Mouse (Mus musculus) layer of hippocampus, adult 6 months (tissue): ENCODE results near the gene Rasal2. TPM values are rescaled to one million over a fixed set of nuclear protein-coding genes. Genes with fewer than 3 reads are reported as not detected.

ENCODE experiments used
- long read RNA-seq, 2 experiments: library from polyadenylated mRNA; unstranded; transcript quantifications; one replicate each; pipeline ENCODE4 v2.0.0; 2019 to 2020
- polyA plus RNA-seq: library from polyadenylated mRNA; unstranded; fragments of <200 nt; fragmentation: Nextera tagmentation; gene quantifications from 2 replicates; pipeline ENCODE4 v1.2.3, GENCODE M21; 2021

Gene Rasal2
- 22.2 and 22.5 TPM in 2 replicates for polyA plus RNA-seq
- long read RNA-seq, experiment 1, partial matches to known transcripts = 3 of 24 reads
- long read RNA-seq, experiment 1, other reads (novel, unspliced or antisense) = 18 of 24 reads
- long read RNA-seq, experiment 2, partial matches to known transcripts = 6 of 31 reads
- long read RNA-seq, experiment 2, other reads (novel, unspliced or antisense) = 24 of 31 reads

DNA sequence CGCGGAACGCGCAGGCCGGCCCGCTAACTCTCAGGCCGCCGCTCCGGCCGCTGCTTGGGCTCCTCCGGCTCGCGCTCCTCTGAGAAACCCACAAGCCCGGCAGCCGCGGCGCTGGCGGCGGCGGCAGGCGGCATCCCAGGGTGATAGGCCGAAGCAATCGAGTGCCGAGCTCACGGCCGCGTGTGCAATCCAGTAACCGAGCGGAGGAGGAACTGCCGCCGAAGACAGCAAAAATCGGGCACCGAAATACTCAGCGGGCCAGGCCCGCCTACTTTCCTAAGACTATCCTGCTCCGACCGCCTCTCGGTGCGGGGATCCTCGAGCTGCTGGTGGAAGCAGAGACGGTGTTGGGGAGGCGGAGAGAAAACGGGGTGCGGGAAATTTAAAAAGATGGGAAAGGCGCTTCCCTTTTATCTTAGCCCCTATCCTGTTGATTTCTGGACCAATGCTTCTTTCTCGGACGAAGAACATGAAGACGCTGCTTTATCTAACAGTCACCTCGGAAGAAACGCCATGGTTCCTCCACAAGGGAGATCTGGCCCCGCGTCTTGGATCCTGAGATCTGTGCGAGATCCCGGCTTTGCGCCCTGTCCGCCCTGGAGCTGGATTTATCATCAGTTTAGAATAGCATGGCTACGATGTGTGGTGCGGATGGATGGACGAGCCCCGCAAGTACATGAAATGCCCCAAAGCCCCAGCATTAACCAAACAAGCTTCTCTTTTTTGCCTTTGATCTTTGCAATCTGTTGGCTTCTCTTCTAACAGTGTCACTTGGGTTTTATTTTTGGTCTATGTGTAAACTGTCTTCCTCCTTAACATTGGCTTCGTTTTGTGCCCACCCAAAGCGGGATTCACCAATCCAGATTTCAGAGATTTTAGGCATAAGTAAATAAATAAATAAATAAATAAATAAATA is at the start of gene Rasal2:
Gene Rasal2 (minus strand): TSS at position 142 of the 916 bp plus-strand sequence.

GRCm38 (mm10) chr1:157458421-157459208 is 46.2 kb upstream of the Rasal2 start, which contains the start of gene Cryzl2:
TSS of gene Cryzl2 (plus strand) at chr1:157458577.

DNA sequence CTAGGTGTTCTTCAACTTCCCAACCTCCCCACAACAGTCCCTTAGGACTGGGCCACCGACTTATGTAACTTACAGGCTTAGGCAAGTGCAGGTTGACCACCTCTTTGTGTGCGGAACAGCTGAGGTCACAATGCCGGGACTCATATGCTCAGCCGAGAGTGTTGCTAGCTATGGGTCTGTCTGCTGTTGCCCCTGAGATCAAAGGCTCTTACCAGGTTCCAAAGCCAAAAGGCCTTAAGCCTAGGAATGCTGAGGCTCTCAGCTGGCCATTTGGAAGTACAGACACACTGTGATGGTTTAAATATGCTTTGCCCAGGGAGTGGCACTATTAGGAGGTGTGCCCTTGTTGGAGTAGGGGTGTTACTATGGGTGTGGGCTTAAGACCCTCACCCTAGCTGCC is 303.8 kb downstream of the Rasal2 start, which contains the start of gene Tex35:
Gene Tex35 (minus strand): TSS at position 101 of the 400 bp plus-strand sequence.

Other genes starting within 250 kb of the Rasal2 start
- gene Cryzl2, start 46.0 kb upstream of the Rasal2 start, polyA plus RNA-seq = 20.6 and 31.0 TPM in 2 replicates
- 0.08 and 0.20 TPM in 2 replicates for gene Sec16b, start 94.1 kb upstream of the Rasal2 start, polyA plus RNA-seq